Mouse (Mus musculus) stomach, postnatal 0 days (tissue): ENCODE data around the gene Srebf1.

Experiments
- CTCF ChIP-seq: IDR thresholded peaks from 2 replicates; pipeline ENCODE4 v1.5.1; 2016; ENCODE audit warnings: antibody characterized with exemption, low read depth, mild to moderate bottlenecking, moderate library complexity
- EP300 ChIP-seq: optimal IDR thresholded peaks from 2 replicates; pipeline ENCODE3; 2016; ENCODE audit warnings: antibody characterized with exemption

- no peak for TF ChIP-seq CTCF
- TF ChIP-seq EP300, result no peak
Measured at GRCm38 (mm10) chr11:60184346-60185325, 37.7 kb downstream of the Srebf1 start.
